Comparison of ENCODE assay signal across 21 mouse cellular contexts in the genomic region with DNA sequence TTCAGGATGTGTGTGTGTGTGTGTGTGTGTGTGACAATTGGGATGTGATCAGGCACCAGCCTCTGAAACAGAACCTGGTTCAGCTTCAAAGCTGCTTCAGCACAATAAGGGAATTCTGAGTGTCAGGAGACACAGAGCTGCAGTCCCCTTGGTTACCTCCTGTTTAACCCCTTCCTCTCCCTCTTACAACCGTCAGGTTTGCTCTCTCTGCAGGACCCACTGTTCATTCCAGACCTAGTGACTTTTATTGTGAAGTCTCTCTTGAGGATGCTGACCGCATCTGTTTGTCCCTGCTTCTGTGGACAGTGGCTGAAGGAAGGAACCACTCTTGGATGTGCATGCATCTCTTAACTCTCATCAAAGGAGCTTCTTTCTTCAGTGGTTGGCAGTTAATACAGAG. TPM values are rescaled to one million over a fixed set of nuclear protein-coding genes. Genes with fewer than 3 reads are reported as not detected.
A peak's percentile ranks its signal among the peaks of the same experiment; 100 is the strongest.
DNase-seq lines count a peak whose midpoint lies in the region; ATAC-seq and TF ChIP-seq lines count a peak whose summit lies in the region.
"Had no signal": no experiment of that assay in that cellular context is flagged by ENCODE, and none has a peak within 500 bp of the region (broad histone marks: within the 10 kb centered on the region; RNA-seq: fewer than 3 reads in every experiment).

No protein-coding gene starts in this region.

- intact Hi-C loops in gastrocnemius, adult 2 months (cut with DNase I): no loop called here
- intact Hi-C loops in gastrocnemius, postnatal 14 days (cut with DNase I; ENCODE audit: low total_unique reads): no loop called here

- no peaks in the 10 kb centered on the region for H3K4me1 ChIP-seq in midbrain, postnatal 0 days (ENCODE audit: insufficient read depth, low read length)
- no peaks in the 10 kb centered on the region for H3K4me1 ChIP-seq in midbrain, embryonic 16.5 days (ENCODE audit: control insufficient read depth, insufficient read depth, low read length)
- H3K4me1 ChIP-seq in small intestine, adult 2 months (ENCODE audit: control insufficient read depth, insufficient read depth, insufficient read length, low read length): no peaks in the 10 kb centered on the region; the same call in 1 of the 2 replicates
- no peaks in the 10 kb centered on the region for H3K4me1 ChIP-seq in forebrain, postnatal 0 days (ENCODE audit: insufficient read depth)
- H3K4me1 ChIP-seq: intestine, embryonic 15.5 days; liver, embryonic 15.5 days; stomach, embryonic 15.5 days had no signal

- no peak overlapping the region for H3K4me3 ChIP-seq in gastrocnemius, adult 2 months
- no peak overlapping the region for H3K4me3 ChIP-seq in midbrain, postnatal 0 days (ENCODE audit: low read depth, low read length)
- no peak overlapping the region for H3K4me3 ChIP-seq in midbrain, embryonic 16.5 days (ENCODE audit: low read depth, low read length)
- H3K4me3 ChIP-seq in small intestine, adult 2 months (ENCODE audit: low read depth, low read length): no peak overlapping the region
- H3K4me3 ChIP-seq in forebrain, postnatal 0 days (ENCODE audit: low read depth, low read length): no peak overlapping the region
- H3K4me3 ChIP-seq: erythroblast, embryonic 14.5 days; heart, embryonic 15.5 days; hindbrain, embryonic 12.5 days; intestine, embryonic 15.5 days; liver, embryonic 15.5 days; stomach, embryonic 15.5 days had no signal

- no peaks in the 10 kb centered on the region for H3K27me3 ChIP-seq in midbrain, postnatal 0 days (ENCODE audit: insufficient read depth, low read length)
- H3K27me3 ChIP-seq in midbrain, embryonic 16.5 days (ENCODE audit: control insufficient read depth, insufficient read depth, low read depth, low read length): no peaks in the 10 kb centered on the region
- no peaks in the 10 kb centered on the region for H3K27me3 ChIP-seq in small intestine, adult 2 months (ENCODE audit: control insufficient read depth, insufficient read depth, low read length)
- no peaks in the 10 kb centered on the region for H3K27me3 ChIP-seq in forebrain, postnatal 0 days (ENCODE audit: insufficient read depth, low read length)
- H3K27me3 ChIP-seq: heart, embryonic 15.5 days; hindbrain, embryonic 12.5 days; intestine, embryonic 15.5 days; liver, embryonic 15.5 days; stomach, embryonic 15.5 days had no signal

- H3K9ac ChIP-seq in midbrain, postnatal 0 days (replicated peaks; ENCODE audit: low read length, poor library complexity, severe bottlenecking): no peak overlapping the region
- no peak overlapping the region for H3K9ac ChIP-seq in midbrain, embryonic 16.5 days (ENCODE audit: low read depth, low read length)
- H3K9ac ChIP-seq in forebrain, postnatal 0 days: no peak overlapping the region
- H3K9ac ChIP-seq: heart, embryonic 15.5 days; hindbrain, embryonic 12.5 days; intestine, embryonic 15.5 days; liver, embryonic 15.5 days; stomach, embryonic 15.5 days had no signal

- no peak for TF ChIP-seq CTCF in gastrocnemius, adult 2 months (IDR thresholded peaks at IDR 0.05)
- no peak for TF ChIP-seq CTCF in midbrain, postnatal 0 days (IDR thresholded peaks at IDR 0.05)
- no peak for TF ChIP-seq CTCF in small intestine, adult 2 months (IDR thresholded peaks at IDR 0.05; ENCODE audit: extremely low read depth, insufficient read length, insufficient replicate concordance, low read depth, low read length)
- no peak for TF ChIP-seq CTCF in forebrain, postnatal 0 days (IDR thresholded peaks at IDR 0.05; ENCODE audit: low read depth)

- H3K27ac ChIP-seq in gastrocnemius, adult 2 months: peak overlapping the region; percentile 68; the same call in 1 of the 2 replicates
- H3K27ac ChIP-seq in midbrain, postnatal 0 days (ENCODE audit: low read depth, low read length): no peak overlapping the region
- H3K27ac ChIP-seq in midbrain, embryonic 16.5 days (ENCODE audit: low read length): no peak overlapping the region
- H3K27ac ChIP-seq in small intestine, adult 2 months (ENCODE audit: insufficient read depth, low read depth, low read length): 0 out of 2 replicates have a peak overlapping the region, but pooled peaks have one; percentile 24
- no peak overlapping the region for H3K27ac ChIP-seq in forebrain, postnatal 0 days (ENCODE audit: low read depth, low read length)
- H3K27ac ChIP-seq: heart, embryonic 15.5 days; hindbrain, embryonic 12.5 days; intestine, embryonic 15.5 days; liver, embryonic 15.5 days; stomach, embryonic 15.5 days had no signal

- ATAC-seq in midbrain, postnatal 0 days (ENCODE audit: low FRiP score): no peak
- ATAC-seq in midbrain, embryonic 16.5 days: no peak
- no peak for ATAC-seq in forebrain, postnatal 0 days
- ATAC-seq: forebrain, embryonic 14.5 days; intestine, embryonic 15.5 days had no signal

- no peaks in the 10 kb centered on the region for H3K36me3 ChIP-seq in midbrain, postnatal 0 days (ENCODE audit: insufficient read depth, low read length)
- H3K36me3 ChIP-seq in midbrain, embryonic 16.5 days (ENCODE audit: control insufficient read depth, insufficient read depth, low read length): no peaks in the 10 kb centered on the region
- H3K36me3 ChIP-seq in small intestine, adult 2 months (ENCODE audit: control insufficient read depth, insufficient read depth, low read length): no peaks in the 10 kb centered on the region
- no peaks in the 10 kb centered on the region for H3K36me3 ChIP-seq in forebrain, postnatal 0 days (ENCODE audit: insufficient read depth)
- H3K36me3 ChIP-seq: heart, embryonic 15.5 days; hindbrain, embryonic 12.5 days; intestine, embryonic 15.5 days; liver, embryonic 15.5 days; stomach, embryonic 15.5 days had no signal

- no peak for TF ChIP-seq POLR2A in small intestine, adult 2 months (IDR thresholded peaks at IDR 0.05; ENCODE audit: low read depth, low read length)

- no peak for DNase-seq in gastrocnemius, adult 2 months
- DNase-seq in gastrocnemius, postnatal 14 days: no peak
- peak; percentile 19 for DNase-seq in kidney, postnatal 10 days
- DNase-seq in kidney, postnatal 36 days: no peak
- DNase-seq in midbrain, postnatal 0 days (ENCODE audit: low spot score): peak; percentile 9
- DNase-seq in forebrain, postnatal 0 days: no peak
- DNase-seq: adrenal gland, postnatal 10 days; cerebellum, adult 18-20 months; right cerebral cortex, adult 18-20 months; thymus, adult 2 months had no signal

- 31% methylated on average over 2 of the region's 2 CpGs for WGBS in midbrain, postnatal 0 days
- 27% methylated on average over 2 of the region's 2 CpGs for WGBS in midbrain, embryonic 16.5 days
- 70% methylated on average over 2 of the region's 2 CpGs for WGBS in small intestine, adult 2 months
- 18% methylated on average over 2 of the region's 2 CpGs for WGBS in forebrain, postnatal 0 days

- H3K9me3 ChIP-seq in midbrain, postnatal 0 days (ENCODE audit: low read length): no peaks in the 10 kb centered on the region
- H3K9me3 ChIP-seq in midbrain, embryonic 16.5 days (replicated peaks; ENCODE audit: control insufficient read depth, low read length, poor library complexity, severe bottlenecking): no peaks in the 10 kb centered on the region
- H3K9me3 ChIP-seq in forebrain, postnatal 0 days (ENCODE audit: low read length): no peaks in the 10 kb centered on the region
- H3K9me3 ChIP-seq: heart, embryonic 15.5 days; hindbrain, embryonic 12.5 days; intestine, embryonic 15.5 days; liver, embryonic 15.5 days; stomach, embryonic 15.5 days had no signal

- H3K4me2 ChIP-seq in midbrain, postnatal 0 days (ENCODE audit: low read depth, low read length, poor library complexity, severe bottlenecking): no peak overlapping the region
- no peak overlapping the region for H3K4me2 ChIP-seq in midbrain, embryonic 16.5 days (ENCODE audit: low read length)
- no peak overlapping the region for H3K4me2 ChIP-seq in forebrain, postnatal 0 days (ENCODE audit: low read depth)
- H3K4me2 ChIP-seq: heart, embryonic 15.5 days; hindbrain, embryonic 12.5 days; intestine, embryonic 15.5 days; liver, embryonic 15.5 days; stomach, embryonic 15.5 days had no signal

RNA-seq across cellular contexts. Expression of gene Cd38, which starts 22.1 kb away (rescaled TPM):
- 1 to 10 TPM; 2.7 to 3.5 TPM for total RNA-seq in gastrocnemius, adult 2 months (2021)
- 1 to 10 TPM; 5.6 to 6.2 TPM for total RNA-seq in gastrocnemius, postnatal 14 days (2021)
- 3.1 and 4.1 TPM in 2 replicates for total RNA-seq in midbrain, postnatal 0 days (2014; rRNA removed)
- polyA plus RNA-seq in midbrain, postnatal 0 days (2015; fragmentation: Nextera tagmentation; extraction: Ambion mirVana): 2.3 and 2.5 TPM in 2 replicates
- 1.9 and 2.4 TPM in 2 replicates for polyA plus RNA-seq in midbrain, embryonic 16.5 days (2015; fragmentation: Nextera tagmentation; extraction: Ambion mirVana)
- polyA plus RNA-seq in small intestine, adult 2 months (2012; rRNA removed): 12.4 and 17.6 TPM in 2 replicates
- total RNA-seq in forebrain, postnatal 0 days (2014; rRNA removed): 1.9 and 2.4 TPM in 2 replicates
- polyA plus RNA-seq in forebrain, postnatal 0 days (2015; fragmentation: Nextera tagmentation; extraction: Ambion mirVana): 1.9 and 2.3 TPM in 2 replicates
- polyA plus RNA-seq: erythroblast, embryonic 14.5 days had no signal

RNA-seq across cellular contexts. Expression of gene Fbxl5, which starts 24.8 kb away (rescaled TPM):
- 10 to 100 TPM; 33.0 to 35.4 TPM for total RNA-seq in gastrocnemius, adult 2 months (2021)
- 10 to 100 TPM; 23.9 to 25.5 TPM for total RNA-seq in gastrocnemius, postnatal 14 days (2021)
- 122 and 140 TPM in 2 replicates for total RNA-seq in midbrain, postnatal 0 days (2014; rRNA removed)
- polyA plus RNA-seq in midbrain, postnatal 0 days (2015; fragmentation: Nextera tagmentation; extraction: Ambion mirVana): 84.5 and 85.2 TPM in 2 replicates
- polyA plus RNA-seq in midbrain, embryonic 16.5 days (2015; fragmentation: Nextera tagmentation; extraction: Ambion mirVana): 84.5 and 85.1 TPM in 2 replicates
- 12.0 and 25.8 TPM in 2 replicates for polyA plus RNA-seq in small intestine, adult 2 months (2012; rRNA removed)
- total RNA-seq in forebrain, postnatal 0 days (2014; rRNA removed): 124 and 132 TPM in 2 replicates
- polyA plus RNA-seq in forebrain, postnatal 0 days (2015; fragmentation: Nextera tagmentation; extraction: Ambion mirVana): 70.1 and 77.1 TPM in 2 replicates

RNA-seq across cellular contexts. Expression of gene Bst1, which starts 27.5 kb away (rescaled TPM):
- under 1 TPM in 1 of 2 experiments, not detected in 1; 0.17 TPM for total RNA-seq in gastrocnemius, adult 2 months (2021)
- total RNA-seq in gastrocnemius, postnatal 14 days (2021): under 1 TPM; 0.12 to 0.16 TPM
- total RNA-seq in midbrain, postnatal 0 days (2014; rRNA removed): 0.55 TPM in 1 of 2 replicates, not detected in the other
- polyA plus RNA-seq in midbrain, postnatal 0 days (2015; fragmentation: Nextera tagmentation; extraction: Ambion mirVana): 0.16 and 0.21 TPM in 2 replicates
- polyA plus RNA-seq in midbrain, embryonic 16.5 days (2015; fragmentation: Nextera tagmentation; extraction: Ambion mirVana): 0.06 TPM in 1 of 2 replicates, not detected in the other
- polyA plus RNA-seq in small intestine, adult 2 months (2012; rRNA removed): 25.9 and 87.8 TPM in 2 replicates
- 0.08 and 0.76 TPM in 2 replicates for total RNA-seq in forebrain, postnatal 0 days (2014; rRNA removed)
- polyA plus RNA-seq in forebrain, postnatal 0 days (2015; fragmentation: Nextera tagmentation; extraction: Ambion mirVana): 0.11 TPM in 1 of 2 replicates, not detected in the other
- total RNA-seq: common myeloid progenitor, adult 5-6 weeks; layer of hippocampus, postnatal 25 days had no signal
- polyA plus RNA-seq: erythroblast, embryonic 14.5 days; forebrain, embryonic 14.5 days had no signal

Comparison
In these comparisons a context has a peak if more than half of its experiments do, and no peak if none do; other contexts are left out.
1. DNase-seq: peak in kidney, postnatal 10 days (single experiment) and midbrain, postnatal 0 days (single experiment); none in gastrocnemius, adult 2 months (single experiment), gastrocnemius, postnatal 14 days (single experiment), kidney, postnatal 36 days (0 of 2) and forebrain, postnatal 0 days (single experiment).
2. H3K27ac ChIP-seq: peak in gastrocnemius, adult 2 months (single experiment) and small intestine, adult 2 months (single experiment); none in midbrain, postnatal 0 days (single experiment), midbrain, embryonic 16.5 days (single experiment) and forebrain, postnatal 0 days (single experiment).